Comparison of ENCODE assay signal across 8 mouse cellular contexts in genomic region chr11:69729063-69729462, GRCm38 (mm10). TPM values are rescaled to one million over a fixed set of nuclear protein-coding genes. Genes with fewer than 3 reads are reported as not detected.
DNase-seq lines count a peak whose midpoint lies in the region; ATAC-seq and TF ChIP-seq lines count a peak whose summit lies in the region.

No protein-coding gene starts in this region.

- H3K9me3 ChIP-seq in forebrain, embryonic 11.5 days (ENCODE audit: control insufficient read depth, low read length) = no peaks in the 10 kb centered on the region
- no peaks in the 10 kb centered on the region for H3K9me3 ChIP-seq in forebrain, embryonic 13.5 days (replicated peaks)

- no peak overlapping the region for H3K27ac ChIP-seq in forebrain, embryonic 11.5 days (ENCODE audit: low read depth, low read length)
- no peak overlapping the region for H3K27ac ChIP-seq in forebrain, embryonic 13.5 days
- no peak overlapping the region for H3K27ac ChIP-seq in thymus, adult 2 months (ENCODE audit: control insufficient read depth, insufficient read depth, low read length)

- H3K4me1 ChIP-seq in forebrain, embryonic 11.5 days (replicated peaks; ENCODE audit: control insufficient read depth, insufficient read depth, low read length) = no peaks in the 10 kb centered on the region
- no peaks in the 10 kb centered on the region for H3K4me1 ChIP-seq in forebrain, embryonic 13.5 days
- H3K4me1 ChIP-seq in thymus, adult 2 months (replicated peaks; ENCODE audit: control insufficient read depth, insufficient read depth, low read length) = no peaks in the 10 kb centered on the region

- WGBS in forebrain, embryonic 11.5 days = 15% methylated on average over 3 of the region's 3 CpGs
- 16% methylated on average over 3 of the region's 3 CpGs for WGBS in forebrain, embryonic 13.5 days
- 47% methylated on average over 3 of the region's 3 CpGs for WGBS in thymus, adult 2 months

- no peaks in the 10 kb centered on the region; the same call in 1 of the 2 replicates for H3K36me3 ChIP-seq in forebrain, embryonic 11.5 days (ENCODE audit: control insufficient read depth, insufficient read depth, low read length)
- H3K36me3 ChIP-seq in forebrain, embryonic 13.5 days (ENCODE audit: poor library complexity, severe bottlenecking) = peaks cover 17% of the 10 kb centered on the region
- H3K36me3 ChIP-seq in thymus, adult 2 months (ENCODE audit: control insufficient read depth, insufficient read depth, low read length) = peaks cover 3% of the 10 kb centered on the region

- no peak for ATAC-seq in forebrain, embryonic 11.5 days (replicated peaks; ENCODE audit: low FRiP score)
- ATAC-seq in forebrain, embryonic 13.5 days = no peak
- peak; percentile 65 for ATAC-seq in megakaryocyte-erythroid progenitor cell, adult 5-6 weeks (replicated peaks; ENCODE audit: low FRiP score, low TSS enrichment, poor library complexity, severe bottlenecking)

- no peak overlapping the region for H3K4me3 ChIP-seq in forebrain, embryonic 11.5 days (ENCODE audit: low read depth, low read length)
- H3K4me3 ChIP-seq in forebrain, embryonic 13.5 days = no peak overlapping the region
- no peak overlapping the region for H3K4me3 ChIP-seq in thymus, adult 2 months (ENCODE audit: control insufficient read depth, insufficient read depth, low read length)

- peak; percentile 78 for DNase-seq in forebrain, embryonic 11.5 days (ENCODE audit: low spot score)
- peak; percentile 17 for DNase-seq in right cerebral cortex, adult 18-20 months
- no peak for DNase-seq in right cerebral cortex, postnatal 10 days (ENCODE audit: low spot score in 2 of 2)
- peak; percentile 60 to 82 for DNase-seq in cerebellum, postnatal 14 days
- DNase-seq in hindlimb bud, embryonic 11.5 days (ENCODE audit: extremely low spot score, low read depth, low spot score) = peak; percentile 24
- peak; percentile 68 for DNase-seq in thymus, adult 2 months

- TF ChIP-seq POLR2A in thymus, adult 2 months (IDR thresholded peaks at IDR 0.05; ENCODE audit: control insufficient read depth, extremely low read depth, insufficient read depth, low read length, poor library complexity) = no peak

- H3K4me2 ChIP-seq in forebrain, embryonic 11.5 days (ENCODE audit: low read depth, low read length, severe bottlenecking) = no peak overlapping the region
- H3K4me2 ChIP-seq in forebrain, embryonic 13.5 days = no peak overlapping the region

- H3K9ac ChIP-seq in forebrain, embryonic 11.5 days (ENCODE audit: low read length) = no peak overlapping the region
- H3K9ac ChIP-seq in forebrain, embryonic 13.5 days = no peak overlapping the region

- TF ChIP-seq CTCF in thymus, adult 2 months (IDR thresholded peaks at IDR 0.05; ENCODE audit: borderline replicate concordance, control insufficient read depth, extremely low read depth, insufficient read depth, low read length, poor library complexity) = no peak

- no peaks in the 10 kb centered on the region for H3K27me3 ChIP-seq in forebrain, embryonic 11.5 days (ENCODE audit: control insufficient read depth, insufficient read depth, low read length)
- H3K27me3 ChIP-seq in forebrain, embryonic 13.5 days = no peaks in the 10 kb centered on the region
- no peaks in the 10 kb centered on the region for H3K27me3 ChIP-seq in thymus, adult 2 months (ENCODE audit: control insufficient read depth, insufficient read depth, low read length)

RNA-seq across cellular contexts. Expression of gene Polr2a, which starts 29.4 kb away (rescaled TPM):
- 61.2 and 65.7 TPM in 2 replicates for polyA plus RNA-seq in forebrain, embryonic 11.5 days (2014; fragmentation: Nextera tagmentation; extraction: Ambion mirVana)
- 23.2 and 24.1 TPM in 2 replicates for polyA plus RNA-seq in forebrain, embryonic 13.5 days (2015; fragmentation: Nextera tagmentation; extraction: Ambion mirVana)
- total RNA-seq in megakaryocyte-erythroid progenitor cell, adult 5-6 weeks (2014; fragmentation: Nextera tagmentation) = 106 TPM in 2 replicates
- total RNA-seq in megakaryocyte-erythroid progenitor cell, adult 5-6 weeks (2017) = 11.9 and 26.6 TPM in 2 replicates
- 113 and 125 TPM in 2 replicates for polyA plus RNA-seq in thymus, adult 2 months (2012; rRNA removed)

RNA-seq across cellular contexts. Expression of gene Slc35g3, which starts 32.7 kb away (rescaled TPM):
- not detected in 2 replicates for polyA plus RNA-seq in forebrain, embryonic 11.5 days (2014; fragmentation: Nextera tagmentation; extraction: Ambion mirVana)
- 0.26 and 0.58 TPM in 2 replicates for polyA plus RNA-seq in forebrain, embryonic 13.5 days (2015; fragmentation: Nextera tagmentation; extraction: Ambion mirVana)
- not detected in 2 replicates for total RNA-seq in megakaryocyte-erythroid progenitor cell, adult 5-6 weeks (2014; fragmentation: Nextera tagmentation)
- not detected in 2 replicates for total RNA-seq in megakaryocyte-erythroid progenitor cell, adult 5-6 weeks (2017)
- polyA plus RNA-seq in thymus, adult 2 months (2012; rRNA removed) = 0.08 and 0.29 TPM in 2 replicates

RNA-seq across cellular contexts. Expression of gene Tnfsfm13, which starts 33.2 kb away (rescaled TPM):
- polyA plus RNA-seq in forebrain, embryonic 11.5 days (2014; fragmentation: Nextera tagmentation; extraction: Ambion mirVana) = 0.60 and 1.2 TPM in 2 replicates
- polyA plus RNA-seq in forebrain, embryonic 13.5 days (2015; fragmentation: Nextera tagmentation; extraction: Ambion mirVana) = 0.45 and 0.87 TPM in 2 replicates
- 0.20 TPM in 1 of 2 replicates, not detected in the other for total RNA-seq in megakaryocyte-erythroid progenitor cell, adult 5-6 weeks (2014; fragmentation: Nextera tagmentation)
- total RNA-seq in megakaryocyte-erythroid progenitor cell, adult 5-6 weeks (2017) = 0.80 and 1.4 TPM in 2 replicates
- 2.7 and 3.4 TPM in 2 replicates for polyA plus RNA-seq in thymus, adult 2 months (2012; rRNA removed)

RNA-seq across cellular contexts. Expression of gene Tnfsf12, which starts 33.4 kb away (rescaled TPM):
- polyA plus RNA-seq in forebrain, embryonic 11.5 days (2014; fragmentation: Nextera tagmentation; extraction: Ambion mirVana) = 2.4 TPM in 2 replicates
- 1.00 and 1.1 TPM in 2 replicates for polyA plus RNA-seq in forebrain, embryonic 13.5 days (2015; fragmentation: Nextera tagmentation; extraction: Ambion mirVana)
- total RNA-seq in megakaryocyte-erythroid progenitor cell, adult 5-6 weeks (2014; fragmentation: Nextera tagmentation) = 4.7 TPM in 1 of 2 replicates, not detected in the other
- total RNA-seq in megakaryocyte-erythroid progenitor cell, adult 5-6 weeks (2017) = 0.47 TPM in 1 of 2 replicates, not detected in the other
- polyA plus RNA-seq in thymus, adult 2 months (2012; rRNA removed) = 12.2 and 16.3 TPM in 2 replicates

RNA-seq across cellular contexts. Expression of gene Zbtb4, which starts 36.6 kb away (rescaled TPM):
- 1.1 and 1.4 TPM in 2 replicates for polyA plus RNA-seq in forebrain, embryonic 11.5 days (2014; fragmentation: Nextera tagmentation; extraction: Ambion mirVana)
- 1.6 and 1.8 TPM in 2 replicates for polyA plus RNA-seq in forebrain, embryonic 13.5 days (2015; fragmentation: Nextera tagmentation; extraction: Ambion mirVana)
- 2.8 and 4.0 TPM in 2 replicates for total RNA-seq in megakaryocyte-erythroid progenitor cell, adult 5-6 weeks (2014; fragmentation: Nextera tagmentation)
- 1.1 and 2.1 TPM in 2 replicates for total RNA-seq in megakaryocyte-erythroid progenitor cell, adult 5-6 weeks (2017)
- 32.2 and 35.6 TPM in 2 replicates for polyA plus RNA-seq in thymus, adult 2 months (2012; rRNA removed)

Comparison
In these comparisons a context has a peak if more than half of its experiments do, and no peak if none do; other contexts are left out.
1. DNase-seq: peak in forebrain, embryonic 11.5 days (single experiment), right cerebral cortex, adult 18-20 months (single experiment), cerebellum, postnatal 14 days (2 of 2), hindlimb bud, embryonic 11.5 days (single experiment) and thymus, adult 2 months (single experiment); none in right cerebral cortex, postnatal 10 days (0 of 2).